Mouse (Mus musculus) kidney, adult 2 months (tissue): ENCODE measurements around the gene Micu1. TPM values are rescaled to one million over a fixed set of nuclear protein-coding genes. Genes with fewer than 3 reads are reported as not detected.

Experiments
- DNase-seq: peaks from one replicate; pipeline ENCODE4 v3.0.0; 2021
- H3K27ac ChIP-seq: fragments of 200-500 bp; 2 replicates; pipeline ENCODE4 v1.5.1; 2012; ENCODE audit warnings: low read depth, low read length, control low read depth, inconsistent platforms; ENCODE audit not compliant: insufficient read depth
- H3K27me3 ChIP-seq: fragments of 200-500 bp; replicated peaks from 2 replicates; pipeline ENCODE4 v1.6.1; 2012; ENCODE audit warnings: mild to moderate bottlenecking, moderate library complexity, low read length, inconsistent platforms; ENCODE audit not compliant: control insufficient read depth, insufficient read depth
- H3K36me3 ChIP-seq: fragments of 200-500 bp; 2 replicates; pipeline ENCODE4 v1.6.1; 2012; ENCODE audit warnings: mild to moderate bottlenecking, moderate library complexity, low read length, inconsistent platforms; ENCODE audit not compliant: control insufficient read depth, insufficient read depth
- H3K4me1 ChIP-seq: fragments of 200-500 bp; 2 replicates; pipeline ENCODE4 v1.6.1; 2011; ENCODE audit warnings: low read length; ENCODE audit not compliant: control insufficient read depth, insufficient read depth
- H3K4me3 ChIP-seq: fragments of 200-500 bp; 2 replicates; pipeline ENCODE4 v1.5.1; 2011; ENCODE audit warnings: mild to moderate bottlenecking, low read depth, low read length, control low read depth; ENCODE audit not compliant: insufficient read depth
- CTCF ChIP-seq: fragments of 200-500 bp; conservative IDR thresholded peaks from 2 replicates; pipeline ENCODE4 v1.5.1; 2011; ENCODE audit warnings: low read depth, mild to moderate bottlenecking, control low read depth, low read length, moderate library complexity, mixed read lengths; ENCODE audit not compliant: insufficient read depth, insufficient read length
- POLR2A ChIP-seq: fragments of 200-500 bp; IDR thresholded peaks from one replicate; pipeline ENCODE4 v1.6.1; 2011; ENCODE audit warnings: low read depth, low read length, control low read depth
- WGBS: fragments of 180-500 bp; shearing (Covaris S2); methylation state at CpG from one replicate; pipeline ENCODE4 v1.1.7; 2018; 5-methylcytosine and 5-hydroxymethylcytosine counted together
- polyA plus RNA-seq: library from polyadenylated mRNA; depleted of rRNA; stranded (reverse); fragments of >200 nt; gene quantifications from 2 replicates; pipeline ENCODE4 v1.2.3, GENCODE M21; 2012

The Micu1 gene
- polyA plus RNA-seq, 1 experiment: 59.0 TPM

GRCm38 (mm10) chr10:59743397-59743796 is 41.1 kb downstream of the Micu1 start:
- Histone ChIP-seq H3K27me3 (no peaks in the 10 kb centered on the region), H3K4me1 (no peaks in the 10 kb centered on the region), H3K27ac (no peak overlapping the region), H3K4me3 (no peak overlapping the region), H3K36me3 (no peaks in the 10 kb centered on the region; the same call in 1 of the 2 replicates)
- WGBS: 93% methylated on average over 12 of the region's 12 CpGs
- no peak for DNase-seq
- TF ChIP-seq CTCF (no peak), POLR2A (no peak)

- Histone ChIP-seq H3K36me3 (no peaks in the 10 kb centered on the region; the same call in 1 of the 2 replicates), H3K27ac (no peak overlapping the region), H3K27me3 (no peaks in the 10 kb centered on the region), H3K4me1 (no peaks in the 10 kb centered on the region), H3K4me3 (no peak overlapping the region)
- TF ChIP-seq CTCF: no peak
- no peak for TF ChIP-seq POLR2A
- DNase-seq: no peak
- WGBS: 87% methylated on average over 5 of the region's 5 CpGs
Measured at GRCm38 (mm10) chr10:59743969-59744368, 41.7 kb downstream of the Micu1 start.

- no peak overlapping the region for H3K27ac ChIP-seq
- no peak for DNase-seq
- no peaks in the 10 kb centered on the region for H3K27me3 ChIP-seq
- no peaks in the 10 kb centered on the region for H3K4me1 ChIP-seq
- no peaks in the 10 kb centered on the region; the same call in 1 of the 2 replicates for H3K36me3 ChIP-seq
- no peak overlapping the region for H3K4me3 ChIP-seq
- 80% methylated on average over 7 of the region's 7 CpGs for WGBS
- TF ChIP-seq CTCF (no peak), POLR2A (no peak)
Measured at GRCm38 (mm10) chr10:59747334-59747733, 45.1 kb downstream of the Micu1 start.

GRCm38 (mm10) chr10:59748699-59749200 is 46.5 kb downstream of the Micu1 start:
- Histone ChIP-seq H3K4me3 (no peak overlapping the region), H3K27me3 (no peaks in the 10 kb centered on the region), H3K4me1 (no peaks in the 10 kb centered on the region), H3K27ac (no peak overlapping the region), H3K36me3 (no peaks in the 10 kb centered on the region; the same call in 1 of the 2 replicates)
- WGBS: 68% methylated on average over 2 of the region's 2 CpGs
- TF ChIP-seq CTCF: no peak
- TF ChIP-seq POLR2A: no peak
- no peak for DNase-seq

GRCm38 (mm10) chr10:59753538-59754069 is 51.3 kb downstream of the Micu1 start:
- DNase-seq: no peak
- Histone ChIP-seq H3K36me3 (no peaks in the 10 kb centered on the region), H3K27me3 (no peaks in the 10 kb centered on the region), H3K4me3 (no peak overlapping the region), H3K27ac (no peak overlapping the region), H3K4me1 (no peaks in the 10 kb centered on the region)
- TF ChIP-seq CTCF: no peak
- no peak for TF ChIP-seq POLR2A
- WGBS: 81% methylated on average over 9 of the region's 9 CpGs

- Histone ChIP-seq H3K27me3 (no peaks in the 10 kb centered on the region), H3K36me3 (no peaks in the 10 kb centered on the region), H3K4me3 (no peak overlapping the region), H3K27ac (no peak overlapping the region), H3K4me1 (no peaks in the 10 kb centered on the region)
- no peak for DNase-seq
- TF ChIP-seq CTCF (no peak), POLR2A (no peak)
- 93% methylated on average over 1 of the region's 1 CpGs for WGBS
Measured at GRCm38 (mm10) chr10:59754104-59754503, 51.8 kb downstream of the Micu1 start.

GRCm38 (mm10) chr10:59754901-59755300 is 52.6 kb downstream of the Micu1 start:
- WGBS: 83% methylated on average over 1 of the region's 1 CpGs

GRCm38 (mm10) chr10:59755681-59756080 is 53.4 kb downstream of the Micu1 start:
- 62% methylated on average over 11 of the region's 11 CpGs for WGBS

More at GRCm38 (mm10) chr10:59754901-59755300, 52.6 kb downstream of the Micu1 start:
- Histone ChIP-seq H3K27me3 (no peaks in the 10 kb centered on the region), H3K4me3 (no peak overlapping the region), H3K36me3 (no peaks in the 10 kb centered on the region), H3K27ac (no peak overlapping the region), H3K4me1 (no peaks in the 10 kb centered on the region)
- no peak for DNase-seq
- TF ChIP-seq POLR2A (no peak), CTCF (no peak)

More at GRCm38 (mm10) chr10:59755681-59756080, 53.4 kb downstream of the Micu1 start:
- Histone ChIP-seq H3K27ac (no peak overlapping the region), H3K4me1 (no peaks in the 10 kb centered on the region), H3K4me3 (no peak overlapping the region), H3K27me3 (no peaks in the 10 kb centered on the region), H3K36me3 (no peaks in the 10 kb centered on the region)
- TF ChIP-seq POLR2A: no peak
- no peak for TF ChIP-seq CTCF
- no peak for DNase-seq
